Mouse (Mus musculus): Measurements from ENCODE around the gene Dcaf10. TPM values are rescaled to one million over a fixed set of nuclear protein-coding genes. Genes with fewer than 3 reads are reported as not detected.

Dcaf10 gene
- polyA plus RNA-seq (2014; fragmentation: Illumina TruSeq; extraction: RNeasy Lipid Tissue Mini Kit (QIAGEN cat#74804); ENCODE audit: low read depth, low replicate concordance), result 32.1 TPM

GRCm38 (mm10) chr4:45341669-45342249 is at the start of gene Dcaf10:
Dcaf10 (plus strand) TSS chr4:45342101.

GRCm38 (mm10) chr4:45296662-45297564 is 45.0 kb upstream of the Dcaf10 start, which contains the start of gene Trmt10b:
Trmt10b (plus strand) TSS chr4:45297127.

GRCm38 (mm10) chr4:45342286-45343155 is 620 bp downstream of the Dcaf10 start, which contains the start of gene Exosc3:
Exosc3 (minus strand) TSS chr4:45342732.

GRCm38 (mm10) chr4:45408427-45409132 is 66.7 kb downstream of the Dcaf10 start, which contains the start of gene Slc25a51:
Slc25a51 (minus strand) TSS chr4:45408766.

Other genes with a start within 250 kb of the Dcaf10 start
- 13.4 TPM for gene Tomm5, start 234.0 kb upstream of the Dcaf10 start, polyA plus RNA-seq (2014; fragmentation: Illumina TruSeq; extraction: RNeasy Lipid Tissue Mini Kit (QIAGEN cat#74804); ENCODE audit: low read depth, low replicate concordance)
- gene Frmpd1, start 157.2 kb upstream of the Dcaf10 start, polyA plus RNA-seq (2014; fragmentation: Illumina TruSeq; extraction: RNeasy Lipid Tissue Mini Kit (QIAGEN cat#74804); ENCODE audit: low read depth, low replicate concordance), result 1.4 TPM
- gene Trmt10b, start 45.0 kb upstream of the Dcaf10 start, polyA plus RNA-seq (2014; fragmentation: Illumina TruSeq; extraction: RNeasy Lipid Tissue Mini Kit (QIAGEN cat#74804); ENCODE audit: low read depth, low replicate concordance), result 32.6 TPM
- gene Exosc3, start 631 bp downstream of the Dcaf10 start, polyA plus RNA-seq (2014; fragmentation: Illumina TruSeq; extraction: RNeasy Lipid Tissue Mini Kit (QIAGEN cat#74804); ENCODE audit: low read depth, low replicate concordance), result 99.5 TPM
- gene Slc25a51, start 66.7 kb downstream of the Dcaf10 start, polyA plus RNA-seq (2014; fragmentation: Illumina TruSeq; extraction: RNeasy Lipid Tissue Mini Kit (QIAGEN cat#74804); ENCODE audit: low read depth, low replicate concordance), result 9.1 TPM
- 1.8 TPM for gene Shb, start 190.4 kb downstream of the Dcaf10 start, polyA plus RNA-seq (2014; fragmentation: Illumina TruSeq; extraction: RNeasy Lipid Tissue Mini Kit (QIAGEN cat#74804); ENCODE audit: low read depth, low replicate concordance)

All from testis, adult 10 weeks (tissue).